Mouse (Mus musculus) stomach, postnatal 0 days (tissue): ENCODE measurements around the gene Ano1.

Source experiments
- CTCF ChIP-seq: IDR thresholded peaks from 2 replicates; pipeline ENCODE4 v1.5.1; 2016; ENCODE audit warnings: antibody characterized with exemption, low read depth, mild to moderate bottlenecking, moderate library complexity
- EP300 ChIP-seq: optimal IDR thresholded peaks from 2 replicates; pipeline ENCODE3; 2016; ENCODE audit warnings: antibody characterized with exemption

DNA sequence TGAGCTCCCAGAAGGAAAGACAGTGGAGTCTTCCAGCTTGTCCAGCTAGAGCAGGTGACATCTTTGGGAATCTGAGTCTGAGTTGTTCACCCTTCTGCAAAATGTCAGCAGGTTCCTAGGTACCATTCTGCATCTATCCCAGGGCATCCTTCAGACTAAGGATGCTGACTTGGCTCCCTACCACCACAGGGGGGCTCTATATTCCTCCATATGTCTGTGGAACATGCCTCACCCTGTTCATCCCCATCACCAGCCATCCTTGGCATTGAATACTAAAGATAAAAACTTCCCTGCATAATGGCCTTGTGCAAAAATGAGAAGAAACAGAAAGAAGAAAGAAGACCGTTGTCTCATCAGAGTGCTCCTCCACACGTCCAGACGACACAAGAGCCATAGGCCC lies 162.3 kb downstream of the Ano1 start:
- TF ChIP-seq CTCF (peak; percentile 53), EP300 (no peak)
